Mouse (Mus musculus) stomach, postnatal 0 days (tissue): ENCODE results near the gene Pik3ca. TPM values are rescaled to one million over a fixed set of nuclear protein-coding genes. Genes with fewer than 3 reads are reported as not detected.

Source experiments
- ATAC-seq: fragments of 200-750 bp; cut with Nextera tagmentation; 2 replicates; pipeline ENCODE4 v1.8.0; 2017; ENCODE audit not compliant: low FRiP score, low TSS enrichment
- DNase-seq: peaks from one replicate; pipeline ENCODE4 v3.0.0-alpha.2; 2016; ENCODE audit warnings: low spot score
- H3K27ac ChIP-seq: fragments of 300-500 bp; sonication (generic); replicated peaks from 2 replicates; pipeline ENCODE4 v1.5.1; 2014; ENCODE audit warnings: mild to moderate bottlenecking, control low read depth
- H3K27me3 ChIP-seq: fragments of 300-500 bp; sonication (generic); 2 replicates; pipeline ENCODE4 v1.6.1; 2014; ENCODE audit warnings: low read length; ENCODE audit not compliant: control insufficient read depth, insufficient read depth
- H3K36me3 ChIP-seq: fragments of 300-500 bp; sonication (generic); 2 replicates; pipeline ENCODE4 v1.6.1; 2014; ENCODE audit warnings: low read length, mixed read lengths; ENCODE audit not compliant: control insufficient read depth, insufficient read depth
- H3K4me1 ChIP-seq: fragments of 300-500 bp; sonication (generic); replicated peaks from 2 replicates; pipeline ENCODE4 v1.6.1; 2014; ENCODE audit warnings: antibody characterized with exemption; ENCODE audit not compliant: control insufficient read depth, insufficient read depth
- H3K4me2 ChIP-seq: fragments of 300-500 bp; sonication (generic); replicated peaks from 2 replicates; pipeline ENCODE4 v1.6.1; 2014; ENCODE audit warnings: low read depth, mild to moderate bottlenecking, control low read depth, moderate library complexity
- H3K4me3 ChIP-seq: fragments of 300-500 bp; sonication (generic); 2 replicates; pipeline ENCODE4 v1.5.1; 2014; ENCODE audit warnings: low read depth, low read length, control low read depth
- H3K9ac ChIP-seq: fragments of 300-500 bp; sonication (generic); 2 replicates; pipeline ENCODE4 v1.6.1; 2014; ENCODE audit warnings: mild to moderate bottlenecking, low read length, control low read depth, mixed read lengths
- H3K9me3 ChIP-seq: fragments of 300-500 bp; sonication (generic); 2 replicates; pipeline ENCODE4 v1.6.1; 2016; ENCODE audit warnings: low read length; ENCODE audit not compliant: control insufficient read depth
- CTCF ChIP-seq: IDR thresholded peaks from 2 replicates; pipeline ENCODE4 v1.5.1; 2016; ENCODE audit warnings: antibody characterized with exemption, low read depth, mild to moderate bottlenecking, moderate library complexity
- EP300 ChIP-seq: optimal IDR thresholded peaks from 2 replicates; pipeline ENCODE3; 2016; ENCODE audit warnings: antibody characterized with exemption
- WGBS: fragments of 180-500 bp; shearing (Covaris S2); extraction: QIAGEN DNeasy Blood & Tissue Kit; methylation state at CpG from one replicate; pipeline ENCODE4 v1.1.7; 2014; 5-methylcytosine and 5-hydroxymethylcytosine counted together
- polyA plus RNA-seq: library from polyadenylated mRNA; unstranded; fragments of >200 nt; fragmentation: Nextera tagmentation; extraction: Ambion mirVana; gene quantifications from 2 replicates; pipeline ENCODE4 v1.2.1, GENCODE M21; 2015

Pik3ca gene
- polyA plus RNA-seq, 1 experiment from 2014 or later: 6.4 TPM

DNA sequence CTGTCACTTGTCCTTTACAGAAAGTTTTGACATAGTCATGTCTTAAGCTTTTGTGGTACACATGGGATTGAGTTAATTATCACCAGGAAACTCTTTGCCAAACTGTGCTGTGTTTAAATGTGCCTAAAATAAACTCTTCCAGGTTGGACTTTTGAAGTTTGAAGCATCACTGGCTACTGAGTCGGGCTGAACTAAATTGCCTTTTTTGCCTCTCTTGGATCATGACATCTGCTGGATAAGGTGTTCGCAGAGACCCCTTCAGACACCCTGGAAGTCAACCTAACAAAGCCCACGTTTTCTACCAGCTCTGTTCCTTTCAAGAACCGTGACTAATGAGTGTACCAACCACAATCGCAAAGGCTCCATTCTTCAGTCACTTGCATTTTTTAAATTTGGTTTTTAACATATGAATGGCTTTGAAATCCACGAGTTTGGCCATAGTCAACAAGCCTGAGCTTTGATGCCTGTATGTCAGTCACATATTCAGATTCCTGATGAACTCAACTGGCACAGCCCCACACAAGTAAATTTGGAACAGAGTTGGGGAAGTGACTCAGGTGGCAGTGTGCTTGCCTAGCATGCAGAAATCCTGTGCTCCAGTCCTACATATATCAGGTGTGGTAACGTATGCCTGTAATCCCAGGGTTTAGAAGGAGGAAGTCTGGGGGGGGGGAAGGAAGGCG lies 97.8 kb downstream of the Pik3ca start:
- 55% methylated on average over 8 of the region's 8 CpGs for WGBS
- Histone ChIP-seq H3K9ac (no peak overlapping the region), H3K4me3 (no peak overlapping the region), H3K4me2 (no peak overlapping the region), H3K27ac (peak overlapping the region; percentile 31; the same call in 1 of the 2 replicates), H3K4me1 (no peaks in the 10 kb centered on the region), H3K9me3 (no peaks in the 10 kb centered on the region), H3K36me3 (no peaks in the 10 kb centered on the region), H3K27me3 (no peaks in the 10 kb centered on the region)
- no peak for ATAC-seq
- no peak for DNase-seq
- TF ChIP-seq EP300: no peak
- TF ChIP-seq CTCF: no peak

DNA sequence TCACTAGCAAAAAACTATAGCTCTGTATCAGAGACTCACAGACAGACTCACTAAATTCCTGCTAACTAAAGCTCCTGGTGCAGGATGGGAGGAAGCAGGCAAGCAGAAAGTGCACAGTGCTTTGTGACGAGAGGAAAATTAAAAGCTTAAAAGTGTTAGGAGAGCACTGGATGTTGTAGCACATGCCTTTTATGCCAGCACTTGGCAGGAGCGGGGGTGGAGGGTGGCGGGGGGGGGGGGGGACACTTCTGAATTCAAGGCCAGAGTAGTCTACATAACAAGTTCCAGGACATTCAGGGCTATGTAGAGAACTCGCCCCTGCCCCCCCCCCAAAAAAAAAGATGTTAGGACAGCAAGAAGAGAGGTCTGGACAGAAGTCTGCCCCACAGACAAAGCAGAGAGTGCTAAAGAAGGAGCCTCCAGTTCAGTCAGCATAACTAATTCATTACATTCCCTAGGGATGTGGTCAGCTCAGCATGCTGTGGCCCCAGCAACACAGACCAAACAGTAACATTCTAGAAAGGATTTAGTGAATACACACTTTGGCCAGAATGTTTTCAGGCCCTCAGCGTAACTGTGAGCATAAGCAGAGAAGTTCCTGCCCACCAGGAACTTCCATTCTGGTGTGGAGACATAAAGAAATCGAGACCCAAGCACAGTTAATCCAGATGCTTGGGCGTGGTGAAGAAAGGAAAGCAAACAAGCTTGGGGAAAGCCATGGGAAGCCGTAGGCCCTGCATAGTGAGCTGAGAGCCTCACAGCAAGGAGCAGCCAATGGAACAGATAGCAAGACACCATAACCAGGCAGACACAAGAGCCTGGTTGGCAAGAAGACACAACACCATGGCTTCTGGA lies 98.6 kb downstream of the Pik3ca start:
- Histone ChIP-seq H3K36me3 (no peaks in the 10 kb centered on the region), H3K9ac (no peak overlapping the region), H3K9me3 (no peaks in the 10 kb centered on the region), H3K4me2 (no peak overlapping the region), H3K4me1 (no peaks in the 10 kb centered on the region), H3K4me3 (no peak overlapping the region), H3K27ac (peak overlapping the region; percentile 73), H3K27me3 (no peaks in the 10 kb centered on the region)
- WGBS: 40% methylated on average over 7 of the region's 8 CpGs
- DNase-seq (no peak), ATAC-seq (peak; percentile 67; the same call in 1 of the 2 replicates)
- TF ChIP-seq CTCF (no peak), EP300 (no peak)

DNA sequence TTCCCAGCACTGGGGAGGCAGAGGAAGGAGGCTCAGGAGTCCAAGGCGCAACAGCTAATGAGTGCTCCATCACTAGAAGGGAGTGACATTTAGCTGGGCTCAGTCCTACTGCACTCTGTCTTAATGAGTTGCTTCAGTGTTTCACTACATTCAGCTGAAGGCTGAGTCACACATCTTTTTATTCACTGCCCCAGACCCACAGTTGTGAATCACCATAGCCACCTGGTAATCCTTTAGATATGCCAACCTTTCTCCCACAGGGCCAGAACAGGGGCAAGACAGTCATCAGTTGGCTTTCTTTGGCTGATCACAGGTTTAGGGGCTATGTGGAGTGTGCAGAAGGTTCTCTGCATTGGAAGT lies 99.2 kb downstream of the Pik3ca start:
- Histone ChIP-seq H3K27ac (peak overlapping the region; percentile 73), H3K4me2 (no peak overlapping the region), H3K9ac (no peak overlapping the region), H3K27me3 (no peaks in the 10 kb centered on the region), H3K36me3 (no peaks in the 10 kb centered on the region), H3K9me3 (no peaks in the 10 kb centered on the region), H3K4me1 (no peaks in the 10 kb centered on the region), H3K4me3 (no peak overlapping the region)
- 80% methylated on average over 1 of the region's 1 CpGs for WGBS
- TF ChIP-seq CTCF (no peak), EP300 (no peak)
- ATAC-seq (peak; percentile 35; the same call in 1 of the 2 replicates), DNase-seq (no peak)

DNA sequence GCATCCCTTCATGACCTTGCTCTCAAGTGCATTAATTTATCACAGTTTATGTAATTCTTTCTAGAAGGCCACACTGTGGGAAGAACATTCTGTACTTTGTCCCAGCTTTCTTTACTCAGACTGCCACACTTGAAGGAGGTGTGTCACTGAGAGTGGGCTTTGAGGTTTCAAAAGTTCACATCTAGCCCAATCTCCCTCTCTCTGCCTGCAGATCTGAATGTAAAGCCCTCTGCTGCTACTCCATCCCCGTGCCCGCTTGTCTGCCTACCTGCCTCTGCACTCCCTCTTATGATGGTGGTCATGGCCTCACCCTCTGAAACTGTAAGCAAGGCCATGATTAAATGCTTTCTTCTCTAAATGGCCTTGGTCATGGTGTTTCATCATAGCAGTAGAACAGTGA lies 102.9 kb downstream of the Pik3ca start:
- no peaks in the 10 kb centered on the region for H3K27me3 ChIP-seq
- no peaks in the 10 kb centered on the region for H3K4me1 ChIP-seq
- no peak overlapping the region for H3K27ac ChIP-seq
- WGBS: 92% methylated on average over 2 of the region's 2 CpGs
- no peak overlapping the region for H3K4me2 ChIP-seq
- TF ChIP-seq EP300: no peak
- no peak for TF ChIP-seq CTCF
- DNase-seq (no peak), ATAC-seq (no peak)
- H3K9me3 ChIP-seq: no peaks in the 10 kb centered on the region
- no peak overlapping the region for H3K9ac ChIP-seq
- no peak overlapping the region for H3K4me3 ChIP-seq
- no peaks in the 10 kb centered on the region for H3K36me3 ChIP-seq

DNA sequence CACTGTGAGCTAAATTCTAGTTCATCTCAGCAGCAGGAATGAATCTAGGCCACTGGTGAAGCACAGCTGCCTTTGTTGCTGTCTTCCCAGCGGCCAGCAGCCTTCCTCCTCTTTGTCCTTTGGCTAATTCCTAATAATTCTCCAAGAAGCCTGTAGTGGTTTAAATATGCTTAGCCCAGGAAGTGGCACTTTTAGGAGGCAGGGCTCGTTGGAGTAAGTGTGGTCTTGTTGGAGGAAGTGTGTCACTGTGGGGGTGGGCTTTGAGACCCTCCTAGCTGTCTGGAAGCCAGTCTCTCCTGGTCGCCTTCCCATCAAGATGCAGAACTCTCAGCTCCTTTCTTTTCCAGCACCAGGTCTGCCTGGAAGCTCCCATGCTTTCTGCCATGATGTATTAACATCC lies 108.4 kb downstream of the Pik3ca start:
- Histone ChIP-seq H3K4me2 (no peak overlapping the region), H3K4me3 (no peak overlapping the region), H3K27me3 (no peaks in the 10 kb centered on the region), H3K9me3 (no peaks in the 10 kb centered on the region), H3K27ac (no peak overlapping the region), H3K36me3 (no peaks in the 10 kb centered on the region), H3K9ac (no peak overlapping the region), H3K4me1 (no peaks in the 10 kb centered on the region)
- TF ChIP-seq CTCF (no peak), EP300 (no peak)
- ATAC-seq (no peak), DNase-seq (no peak)
- WGBS: 64% methylated on average over 3 of the region's 3 CpGs
